Mouse (Mus musculus) midbrain, postnatal 0 days (tissue): ENCODE measurements at regions not wholly inside any gene's neighbourhood (a gene's known extent, or its start where the extent isn't known, plus 50 kb on each side); places are given as distances from the start of the nearest gene placed in this dataset.
A peak's percentile ranks its signal among the peaks of the same experiment; 100 is the strongest.

Experiments used
- ATAC-seq: fragments of 200-750 bp; cut with Nextera tagmentation; 2 replicates; pipeline ENCODE4 v1.8.0; 2017; ENCODE audit warnings: moderate number of reproducible peaks, mild to moderate bottlenecking, moderate TSS enrichment, moderate library complexity; ENCODE audit not compliant: low FRiP score
- DNase-seq: peaks from one replicate; pipeline ENCODE4 v3.0.0-alpha.2; 2015; ENCODE audit warnings: low spot score
- H3K27ac ChIP-seq: fragments of 300-500 bp; sonication (generic); 2 replicates; pipeline ENCODE4 v1.5.1; 2014; ENCODE audit warnings: low read depth, mild to moderate bottlenecking, low read length, mixed read lengths
- H3K27me3 ChIP-seq: fragments of 300-500 bp; sonication (generic); 2 replicates; pipeline ENCODE4 v1.6.1; 2014; ENCODE audit warnings: low read length, control low read depth, mixed read lengths; ENCODE audit not compliant: insufficient read depth
- H3K36me3 ChIP-seq: fragments of 300-500 bp; sonication (generic); 2 replicates; pipeline ENCODE4 v1.6.1; 2014; ENCODE audit warnings: low read length, control low read depth, mixed read lengths; ENCODE audit not compliant: insufficient read depth
- H3K4me1 ChIP-seq: fragments of 300-500 bp; sonication (generic); 2 replicates; pipeline ENCODE4 v1.6.1; 2014; ENCODE audit warnings: mild to moderate bottlenecking, control low read depth, antibody characterized with exemption, low read length, mixed read lengths; ENCODE audit not compliant: insufficient read depth
- H3K4me2 ChIP-seq: fragments of 300-500 bp; sonication (generic); 2 replicates; pipeline ENCODE4 v1.6.1; 2014; ENCODE audit warnings: low read depth, mild to moderate bottlenecking, low read length, mixed read lengths; ENCODE audit not compliant: poor library complexity, severe bottlenecking
- H3K4me3 ChIP-seq: fragments of 300-500 bp; sonication (generic); 2 replicates; pipeline ENCODE4 v1.5.1; 2014; ENCODE audit warnings: low read depth, mild to moderate bottlenecking, low read length, moderate library complexity
- H3K9ac ChIP-seq: fragments of 300-500 bp; sonication (generic); replicated peaks from 2 replicates; pipeline ENCODE4 v1.6.1; 2014; ENCODE audit warnings: mild to moderate bottlenecking, low read length, moderate library complexity, mixed read lengths; ENCODE audit not compliant: poor library complexity, severe bottlenecking
- H3K9me3 ChIP-seq: fragments of 300-500 bp; sonication (generic); 2 replicates; pipeline ENCODE4 v1.6.1; 2016; ENCODE audit warnings: low read length, control low read depth
- CTCF ChIP-seq: IDR thresholded peaks from 2 replicates; pipeline ENCODE4 v1.5.1; 2016; ENCODE audit warnings: antibody characterized with exemption, mild to moderate bottlenecking
- WGBS: fragments of 180-500 bp; shearing (Covaris S2); extraction: QIAGEN DNeasy Blood & Tissue Kit; methylation state at CpG from one replicate; pipeline ENCODE4 v1.1.7; 2014; 5-methylcytosine and 5-hydroxymethylcytosine counted together

GRCm38 (mm10) chr17:76002836-76003235 lies 451.1 kb upstream of the Fam98a start:
- no peak for ATAC-seq

GRCm38 (mm10) chr17:75961371-75961770 lies 409.6 kb upstream of the Fam98a start:
- no peaks in the 10 kb centered on the region for H3K4me1 ChIP-seq
- no peaks in the 10 kb centered on the region for H3K27me3 ChIP-seq
- H3K9me3 ChIP-seq: no peaks in the 10 kb centered on the region
- H3K27ac ChIP-seq: no peak overlapping the region
- no peak overlapping the region for H3K4me3 ChIP-seq
- no peak for ATAC-seq
- no peak overlapping the region for H3K9ac ChIP-seq
- no peaks in the 10 kb centered on the region for H3K36me3 ChIP-seq
- 51% methylated on average over 2 of the region's 2 CpGs for WGBS
- TF ChIP-seq CTCF: no peak
- H3K4me2 ChIP-seq: no peak overlapping the region
- no peak for DNase-seq

More at GRCm38 (mm10) chr17:76002836-76003235, 451.1 kb upstream of the Fam98a start:
- Histone ChIP-seq H3K27me3 (no peaks in the 10 kb centered on the region), H3K4me1 (no peaks in the 10 kb centered on the region), H3K9ac (no peak overlapping the region), H3K9me3 (no peaks in the 10 kb centered on the region), H3K36me3 (no peaks in the 10 kb centered on the region), H3K4me3 (no peak overlapping the region), H3K27ac (no peak overlapping the region), H3K4me2 (no peak overlapping the region)
- TF ChIP-seq CTCF: peak; percentile 51
- DNase-seq: peak; percentile 24

- DNase-seq: no peak
- ATAC-seq: no peak
- no peak for TF ChIP-seq CTCF
- Histone ChIP-seq H3K4me2 (no peak overlapping the region), H3K4me1 (no peaks in the 10 kb centered on the region), H3K4me3 (no peak overlapping the region), H3K9ac (no peak overlapping the region), H3K36me3 (no peaks in the 10 kb centered on the region), H3K9me3 (no peaks in the 10 kb centered on the region), H3K27ac (no peak overlapping the region), H3K27me3 (no peaks in the 10 kb centered on the region)
- 88% methylated on average over 6 of the region's 6 CpGs for WGBS
These were observed 385.1 kb upstream of the Fam98a start for GRCm38 (mm10) chr17:75936686-75937380.

DNA sequence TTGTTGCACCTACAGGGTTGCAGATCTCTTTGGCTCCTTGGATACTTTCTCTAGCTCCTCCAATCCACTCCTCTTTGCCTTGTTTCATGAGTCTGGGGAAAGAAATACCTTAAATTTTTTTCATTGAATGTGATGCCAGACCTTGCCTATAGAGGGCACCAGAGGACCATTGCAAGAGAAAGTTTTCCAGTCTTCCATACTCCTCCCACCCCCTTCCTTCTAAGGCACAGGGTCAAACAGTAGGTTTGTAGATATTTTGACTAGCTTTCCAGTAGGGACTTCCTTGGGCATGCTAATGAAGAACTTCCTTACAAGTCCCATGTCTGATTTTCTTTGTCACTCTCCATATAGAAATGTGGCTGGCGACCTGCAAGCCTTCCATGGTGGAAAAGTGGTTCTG lies 379.3 kb upstream of the Fam98a start:
- H3K9ac ChIP-seq: no peak overlapping the region
- H3K4me1 ChIP-seq: no peaks in the 10 kb centered on the region
- WGBS: 64% methylated on average over 1 of the region's 1 CpGs

GRCm38 (mm10) chr17:75920240-75920639 lies 368.5 kb upstream of the Fam98a start:
- Histone ChIP-seq H3K4me2 (no peak overlapping the region), H3K4me1 (no peaks in the 10 kb centered on the region), H3K27ac (no peak overlapping the region), H3K9ac (no peak overlapping the region), H3K9me3 (no peaks in the 10 kb centered on the region), H3K36me3 (no peaks in the 10 kb centered on the region), H3K27me3 (no peaks in the 10 kb centered on the region), H3K4me3 (no peak overlapping the region)
- no peak for ATAC-seq
- no peak for TF ChIP-seq CTCF
- no peak for DNase-seq
- 89% methylated on average over 2 of the region's 2 CpGs for WGBS

More for the DNA sequence above, 379.3 kb upstream of the Fam98a start:
- Histone ChIP-seq H3K9me3 (no peaks in the 10 kb centered on the region), H3K27ac (no peak overlapping the region), H3K4me3 (no peak overlapping the region), H3K4me2 (no peak overlapping the region), H3K36me3 (no peaks in the 10 kb centered on the region), H3K27me3 (no peaks in the 10 kb centered on the region)
- ATAC-seq (no peak), DNase-seq (peak; percentile 56)
- peak; percentile 87 for TF ChIP-seq CTCF

GRCm38 (mm10) chr17:75917020-75917419 lies 365.3 kb upstream of the Fam98a start:
- no peak overlapping the region for H3K4me2 ChIP-seq
- ATAC-seq: no peak
- no peak overlapping the region for H3K4me3 ChIP-seq
- H3K36me3 ChIP-seq: no peaks in the 10 kb centered on the region
- H3K9me3 ChIP-seq: no peaks in the 10 kb centered on the region
- no peak overlapping the region for H3K27ac ChIP-seq
- no peak for DNase-seq
- WGBS: 79% methylated on average over 4 of the region's 4 CpGs
- no peaks in the 10 kb centered on the region for H3K4me1 ChIP-seq
- H3K27me3 ChIP-seq: no peaks in the 10 kb centered on the region
- TF ChIP-seq CTCF: no peak
- no peak overlapping the region for H3K9ac ChIP-seq
